Mouse (Mus musculus) cerebellum, postnatal 14 days (tissue): ENCODE data around the gene Dusp27.

Experiments
- DNase-seq, 2 experiments: peaks; one replicate each; pipeline ENCODE4 v3.0.0; 2021; ENCODE audit warnings: mixed read lengths in 2 of 2

The Dusp27 gene

DNA sequence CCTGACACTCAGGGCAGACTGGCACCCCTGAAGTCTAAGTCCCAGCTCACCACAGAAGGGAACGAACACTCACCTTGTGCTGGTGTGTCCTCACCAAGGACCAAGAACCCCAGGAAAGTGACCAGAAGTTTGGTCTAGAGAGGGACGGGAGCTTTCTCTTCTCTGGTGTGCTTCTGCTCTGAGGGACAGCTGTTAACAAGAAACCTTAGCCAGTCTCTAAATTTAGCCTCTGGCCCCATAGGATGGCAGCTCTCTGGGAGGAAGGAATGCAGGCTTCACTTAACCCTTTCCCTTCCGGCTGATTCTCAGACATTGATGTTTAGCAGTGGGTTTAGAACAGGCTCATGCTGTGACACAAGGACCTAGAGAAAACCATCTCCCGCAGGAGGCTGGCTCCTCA lies at the start of gene Dusp27:
Dusp27 (minus strand) TSS at position 204 of the 400 bp plus-strand sequence.
- no peak for DNase-seq

GRCm38 (mm10) chr1:166173621-166174020 lies 45.9 kb upstream of the Dusp27 start:
- no peak for DNase-seq

GRCm38 (mm10) chr1:166172992-166173391 lies 45.3 kb upstream of the Dusp27 start:
- no peak for DNase-seq

DNA sequence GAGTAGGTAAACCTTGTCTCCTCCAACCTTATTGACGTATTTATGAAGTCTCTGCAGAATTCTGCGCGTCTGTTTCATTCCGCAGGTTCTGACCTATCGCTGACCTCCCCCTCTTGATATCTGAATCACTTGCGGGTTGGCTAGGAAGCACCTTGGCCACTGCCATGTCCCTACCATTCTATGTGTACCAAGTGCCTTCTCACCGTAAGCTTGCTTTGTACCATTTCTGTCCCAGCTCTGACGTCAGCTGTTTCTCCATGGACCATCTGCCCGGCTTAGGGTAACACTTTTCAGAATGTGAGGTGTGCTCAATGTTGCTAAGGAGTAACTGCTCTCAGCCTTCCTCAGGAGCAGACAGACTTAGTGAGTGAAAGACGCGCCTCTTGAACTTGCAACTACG lies 43.1 kb upstream of the Dusp27 start:
- DNase-seq: no peak

GRCm38 (mm10) chr1:166169713-166170112 lies 42.0 kb upstream of the Dusp27 start:
- no peak for DNase-seq

GRCm38 (mm10) chr1:166168017-166168416 lies 40.3 kb upstream of the Dusp27 start:
- no peak for DNase-seq

DNA sequence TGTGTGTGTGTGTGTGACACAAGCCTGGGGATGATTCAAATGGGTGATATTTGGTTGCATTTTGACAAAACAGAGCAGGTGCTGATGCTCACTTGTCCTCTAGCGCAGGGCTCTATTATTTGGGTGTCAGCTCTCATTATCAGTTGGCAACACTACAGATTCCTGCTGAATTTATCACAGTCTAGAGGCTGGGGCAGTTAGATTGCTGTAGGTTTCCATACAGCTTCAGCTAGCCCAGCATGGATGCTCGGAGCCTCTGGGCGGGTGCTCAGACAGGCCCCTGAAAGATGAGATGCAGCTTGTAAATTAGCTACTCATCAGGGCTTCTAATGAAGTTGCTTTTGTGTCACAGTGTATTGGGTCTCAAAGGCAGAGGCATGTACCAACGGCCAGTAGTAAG lies 39.7 kb upstream of the Dusp27 start:
- no peak for DNase-seq

DNA sequence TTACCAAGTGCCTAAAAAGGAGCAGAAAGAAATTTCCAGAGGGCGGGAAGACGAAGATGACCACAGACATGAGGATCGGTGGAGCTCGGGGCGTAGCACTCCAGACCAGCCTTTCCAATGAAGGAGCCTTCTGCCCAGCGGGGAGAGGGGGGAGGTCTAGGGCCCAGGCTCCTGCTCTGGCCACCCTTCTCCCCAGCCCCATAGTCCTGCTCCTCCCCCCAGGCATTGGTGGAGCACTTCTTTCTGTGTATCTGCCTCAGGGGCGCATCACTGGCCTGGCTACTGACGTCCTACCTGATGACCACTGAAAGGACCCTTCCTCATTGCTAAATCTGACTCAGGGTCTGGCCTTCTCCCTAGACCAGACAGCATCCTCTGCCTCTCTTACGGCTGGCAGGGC lies 37.4 kb upstream of the Dusp27 start:
- DNase-seq: no peak

GRCm38 (mm10) chr1:166164580-166164979 lies 36.9 kb upstream of the Dusp27 start:
- DNase-seq: no peak

DNA sequence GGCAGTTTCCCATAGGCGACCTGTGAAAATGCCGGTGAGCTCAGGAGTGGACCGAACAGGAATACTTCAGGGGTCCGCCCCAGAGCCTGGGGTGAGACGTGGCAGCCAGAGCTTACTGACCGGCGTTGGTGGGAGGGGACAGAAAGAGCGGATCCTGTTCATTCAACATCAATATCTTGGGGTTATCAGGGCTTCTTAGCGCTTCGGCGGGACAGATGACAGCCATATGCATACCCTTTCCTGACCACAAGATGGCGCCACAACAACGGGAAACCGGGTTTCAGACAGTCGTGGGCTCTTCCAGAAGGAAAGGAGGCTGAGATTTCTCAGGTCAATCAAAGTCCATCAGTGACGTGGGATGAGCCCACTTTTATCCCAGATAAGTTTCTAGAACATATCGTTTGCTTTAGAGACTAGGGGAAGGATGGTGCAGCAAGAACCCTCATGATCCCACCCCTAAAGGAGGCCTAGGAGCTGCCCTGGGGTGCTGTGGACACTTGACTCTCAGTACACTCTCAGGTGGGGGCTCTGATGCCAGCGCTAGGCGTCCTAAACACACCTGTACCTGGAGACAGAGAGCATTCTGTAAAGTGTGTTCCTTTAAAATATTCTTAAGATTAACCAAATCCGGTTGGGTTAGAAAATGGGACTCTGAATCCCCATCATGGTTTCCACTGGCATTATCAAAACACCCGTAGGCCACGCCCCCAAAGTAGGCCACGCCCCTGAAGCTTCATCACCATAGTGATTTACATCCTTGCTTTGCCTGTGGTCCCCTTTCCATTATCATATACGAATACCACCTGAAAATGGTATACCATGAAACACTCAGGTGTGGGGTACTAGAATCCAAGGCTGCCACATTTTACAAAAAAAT lies 33.1 kb upstream of the Dusp27 start:
- DNase-seq: peak; percentile 90 to 93

DNA sequence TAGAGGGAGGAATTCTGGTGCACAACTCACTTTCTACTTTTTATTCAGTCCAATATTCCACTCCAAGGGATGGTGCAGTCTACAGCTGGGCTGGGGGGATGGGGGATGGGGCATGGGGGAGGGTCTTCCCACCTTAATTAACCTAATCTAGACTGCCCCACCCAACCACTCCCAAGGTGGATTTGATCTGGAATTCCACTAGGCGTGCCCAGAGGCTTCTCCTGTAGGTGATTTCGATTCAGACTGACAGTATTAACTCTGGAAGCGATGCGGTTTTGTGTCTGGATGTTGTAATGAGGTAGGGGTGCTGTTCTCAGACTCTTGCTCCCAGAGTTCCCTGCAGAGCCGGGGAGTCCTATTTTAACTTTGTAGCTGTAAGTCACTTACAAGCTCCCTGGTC lies 32.4 kb upstream of the Dusp27 start:
- DNase-seq: no peak

- DNase-seq: no peak
These were observed 30.9 kb upstream of the Dusp27 start for GRCm38 (mm10) chr1:166158664-166159063.

- no peak for DNase-seq
These were observed 30.0 kb upstream of the Dusp27 start for GRCm38 (mm10) chr1:166157712-166158111.

DNA sequence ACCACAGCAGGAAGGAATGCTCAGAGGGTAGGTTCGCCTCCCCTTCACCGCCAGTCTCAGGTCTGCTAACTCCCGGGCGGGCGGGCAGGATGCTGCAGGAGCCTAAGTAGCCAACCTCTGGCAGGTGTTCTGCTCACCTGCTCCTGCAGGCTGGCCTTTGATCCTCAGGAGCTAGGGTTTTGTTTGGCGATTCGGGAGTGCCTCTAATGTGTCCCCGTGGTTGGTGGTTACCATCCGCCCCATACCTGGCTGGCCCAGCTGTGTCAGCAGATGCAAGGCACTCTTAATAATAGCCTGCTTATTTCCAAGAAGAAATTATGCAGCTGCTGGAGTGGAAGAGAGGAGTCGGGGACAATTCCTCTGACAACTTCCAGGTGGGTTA lies 27.4 kb upstream of the Dusp27 start:
- DNase-seq: no peak

GRCm38 (mm10) chr1:166154162-166155112 lies 26.7 kb upstream of the Dusp27 start:
- DNase-seq: peak; percentile 91

GRCm38 (mm10) chr1:166153351-166154120 lies 25.8 kb upstream of the Dusp27 start:
- DNase-seq: peak; percentile 95 to 98

- DNase-seq: no peak
These were observed 24.3 kb upstream of the Dusp27 start for GRCm38 (mm10) chr1:166152034-166152433.

DNA sequence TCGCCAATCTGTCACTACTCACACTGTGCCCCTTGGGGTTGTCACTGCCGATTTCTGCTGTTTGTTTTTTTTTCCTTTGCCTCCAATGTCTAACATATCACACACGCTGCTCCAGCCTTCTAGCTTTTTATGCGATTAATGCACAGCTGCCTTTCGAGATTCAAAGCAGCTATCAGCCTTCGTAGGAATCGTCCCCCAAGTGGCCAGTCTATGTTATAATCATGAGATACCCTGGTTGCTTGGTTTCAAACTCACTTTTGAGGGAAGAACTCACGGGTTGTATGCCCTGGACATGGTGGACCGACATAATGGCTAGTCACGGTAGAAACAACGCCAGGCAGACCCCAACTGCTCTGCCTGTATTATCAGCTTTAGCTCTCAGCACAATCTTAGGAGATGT lies 23.6 kb upstream of the Dusp27 start:
- DNase-seq: no peak

DNA sequence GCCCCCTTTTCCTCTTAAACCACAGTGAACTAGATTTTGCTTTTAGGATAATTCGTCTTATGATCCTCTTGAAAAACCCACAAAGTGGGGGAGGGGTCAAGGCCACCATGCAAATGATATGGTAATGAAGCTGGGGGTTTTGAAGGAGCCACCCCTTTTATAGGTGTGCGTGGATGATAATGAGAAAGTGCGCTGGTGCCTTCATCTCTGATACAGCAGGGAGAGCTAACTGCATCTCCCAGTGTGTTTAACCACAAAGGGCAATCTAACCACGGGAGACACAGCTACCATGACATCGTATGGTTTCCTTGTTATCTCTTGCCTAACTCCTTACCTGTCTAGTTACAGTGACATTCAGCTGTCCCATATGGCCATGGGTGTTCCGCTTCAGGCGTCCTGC lies 22.3 kb upstream of the Dusp27 start:
- DNase-seq: no peak

DNA sequence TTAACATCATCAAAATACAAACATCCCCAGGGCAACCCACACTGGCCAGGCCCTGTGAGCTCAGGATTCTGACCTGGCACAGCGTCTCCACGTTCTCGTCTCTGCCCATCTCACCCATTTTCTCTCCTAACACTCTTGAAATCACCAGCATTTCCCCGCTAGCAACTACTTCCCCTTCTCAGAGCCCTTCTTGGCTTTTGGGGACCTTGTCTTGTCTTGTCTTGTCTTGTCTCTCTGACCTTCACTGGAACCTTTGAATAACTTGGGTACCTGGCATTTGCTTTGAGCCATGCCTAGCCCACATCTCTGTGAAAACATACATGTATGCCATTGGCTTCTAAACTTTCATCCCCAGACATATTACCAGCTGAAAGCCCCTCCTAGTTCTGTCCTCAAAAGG lies 21.7 kb upstream of the Dusp27 start:
- DNase-seq: no peak

GRCm38 (mm10) chr1:166147657-166148056 lies 19.9 kb upstream of the Dusp27 start:
- no peak for DNase-seq

GRCm38 (mm10) chr1:166146626-166147025 lies 18.9 kb upstream of the Dusp27 start:
- DNase-seq: no peak

GRCm38 (mm10) chr1:166142369-166142768 lies 14.6 kb upstream of the Dusp27 start:
- DNase-seq: no peak
